Mouse (Mus musculus): ENCODE results near the gene Nrp1. TPM values are rescaled to one million over a fixed set of nuclear protein-coding genes. Genes with fewer than 3 reads are reported as not detected.
A peak's percentile ranks its signal among the peaks of the same experiment; 100 is the strongest.

Nrp1 gene
- total and polyA plus RNA-seq, 3 experiments: 7.3 to 14.7 (median 11.9) TPM

DNA sequence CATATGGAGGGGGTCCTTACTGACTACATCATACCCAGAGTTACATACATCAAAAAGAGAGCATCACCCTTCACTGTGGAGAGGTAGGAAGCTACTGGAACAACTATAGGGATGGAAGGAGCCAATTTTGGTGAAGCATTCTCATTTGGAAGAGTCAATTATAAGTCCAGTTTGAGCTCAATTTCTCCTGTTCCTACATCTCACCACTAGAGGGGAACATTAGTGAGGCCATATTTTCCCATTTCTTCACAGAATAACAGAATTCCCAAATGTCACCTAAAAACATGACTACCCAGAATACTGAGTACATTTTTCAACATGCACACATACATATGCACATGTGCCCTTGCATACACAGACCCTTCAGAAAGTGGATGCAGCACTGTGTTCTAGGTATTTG lies 152.6 kb downstream of the Nrp1 start:
- no peak for DNase-seq (ENCODE audit: extremely low read depth)
- Histone ChIP-seq H3K27ac (ENCODE audit: insufficient read depth, low read depth) (no peak overlapping the region), H3K4me2 (ENCODE audit: insufficient read depth, low read depth, poor library complexity, severe bottlenecking) (no peak overlapping the region), H3K36me3 (replicated peaks in 1 of 2; ENCODE audit: control insufficient read depth in 1 of 2, insufficient read depth in 1 of 2, low read length in 1 of 2) (no peaks in the 10 kb centered on the region), H3K4me1 (ENCODE audit: control insufficient read depth in 1 of 2, insufficient read depth in 2 of 2) (peaks cover 12 to 27% of the 10 kb centered on the region in 2 experiments), H3K9me3 (replicated peaks; ENCODE audit: low read length) (no peaks in the 10 kb centered on the region), H3K27me3 (replicated peaks) (no peaks in the 10 kb centered on the region), H3K9ac (ENCODE audit: insufficient read depth, low read depth) (no peak overlapping the region), H3K79me2 (replicated peaks; ENCODE audit: control insufficient read depth, extremely low read depth, insufficient read depth, poor library complexity, severe bottlenecking) (no peaks in the 10 kb centered on the region), H3K4me3 (replicated peaks in 1 of 3; ENCODE audit: low read depth in 2 of 3, low read length in 2 of 3, poor library complexity in 1 of 3) (no peak overlapping the region)
- dilution Hi-C loops (cut with MboI; ENCODE audit: extremely low pct_ligation_motif_present, extremely low pct_unique_long_range_greater_than_20kb, low sequenced_read_pairs) (no loop called here), in situ Hi-C loops (cut with MboI; ENCODE audit: low pct_ligation_motif_present, low pct_unique_long_range_greater_than_20kb, low sequenced_read_pairs) (loop anchor here (10.0 to 25.0 kb wide), 2 partner anchors 144 to 1324 kb away; no protein-coding TSS in a partner anchor)
- TF ChIP-seq CTCF (conservative IDR thresholded peaks at IDR 0.05 in 1 of 2, IDR thresholded peaks at IDR 0.05 in 1 of 2; ENCODE audit: low read depth in 2 of 2, low read length in 2 of 2): peak in 1 of 2 experiments; percentile 47; a peak in 2 of 4 replicates
- peak; percentile 13; the same call in 1 of the 2 replicates for TF ChIP-seq SMC3 (IDR thresholded peaks at IDR 0.05; ENCODE audit: low read depth, low read length)
- no peak for TF ChIP-seq ZNF384 (IDR thresholded peaks at IDR 0.05; ENCODE audit: low read depth, low read length)
- no peak for TF ChIP-seq POLR2A (IDR thresholded peaks at IDR 0.05; ENCODE audit: low read depth, low read length)
- peak; percentile 27 for TF ChIP-seq RAD21 (IDR thresholded peaks at IDR 0.05; ENCODE audit: low read depth, low read length)

DNA sequence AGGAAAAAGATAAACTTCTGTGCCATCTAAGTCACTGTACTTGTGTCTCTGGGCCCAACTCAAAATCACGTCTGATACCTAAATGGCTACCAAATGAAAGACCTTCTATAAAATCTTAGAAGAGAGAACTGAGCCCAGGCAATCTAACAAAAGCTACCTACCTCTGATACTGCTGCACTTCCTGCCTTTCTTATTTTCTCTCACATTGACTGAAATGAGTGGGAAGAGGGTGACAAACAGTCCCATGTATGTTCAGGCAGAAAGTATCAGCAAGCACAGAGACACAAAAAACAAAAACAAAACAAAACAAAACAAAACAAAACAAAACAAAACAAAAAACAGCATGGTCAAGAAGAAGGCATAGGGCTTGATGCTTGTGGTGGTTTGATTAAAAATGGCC lies 153.3 kb downstream of the Nrp1 start:
- in situ Hi-C loops (cut with MboI; ENCODE audit: low pct_ligation_motif_present, low pct_unique_long_range_greater_than_20kb, low sequenced_read_pairs): loop anchor here (10.0 to 25.0 kb wide), 2 partner anchors 143 to 1324 kb away; no protein-coding TSS in a partner anchor
- H3K27ac ChIP-seq (ENCODE audit: insufficient read depth, low read depth): no peak overlapping the region
- no peak overlapping the region for H3K4me2 ChIP-seq (ENCODE audit: insufficient read depth, low read depth, poor library complexity, severe bottlenecking)
- H3K79me2 ChIP-seq (replicated peaks; ENCODE audit: control insufficient read depth, extremely low read depth, insufficient read depth, poor library complexity, severe bottlenecking): no peaks in the 10 kb centered on the region
- no peaks in the 10 kb centered on the region for H3K9me3 ChIP-seq (replicated peaks; ENCODE audit: low read length)
- dilution Hi-C loops (cut with MboI; ENCODE audit: extremely low pct_ligation_motif_present, extremely low pct_unique_long_range_greater_than_20kb, low sequenced_read_pairs): no loop called here
- H3K4me1 ChIP-seq (ENCODE audit: control insufficient read depth in 1 of 2, insufficient read depth in 2 of 2): peaks cover 12 to 24% of the 10 kb centered on the region in 2 experiments
- no peak for DNase-seq (ENCODE audit: extremely low read depth)
- TF ChIP-seq UBTF (IDR thresholded peaks at IDR 0.05; ENCODE audit: low read depth, low read length) (no peak), ZC3H11A (IDR thresholded peaks at IDR 0.05; ENCODE audit: low read depth, low read length) (no peak), HCFC1 (IDR thresholded peaks at IDR 0.05; ENCODE audit: low read depth, low read length) (no peak), ETS1 (conservative IDR thresholded peaks at IDR 0.05; ENCODE audit: low read depth, low read length) (no peak), NRF1 (IDR thresholded peaks at IDR 0.05; ENCODE audit: low read depth, low read length) (no peak), USF2 (conservative IDR thresholded peaks at IDR 0.05; ENCODE audit: low read depth, low read length) (no peak), CTCF (conservative IDR thresholded peaks at IDR 0.05 in 1 of 2, IDR thresholded peaks at IDR 0.05 in 1 of 2; ENCODE audit: low read depth in 2 of 2, low read length in 2 of 2) (no peak), IRF4 (IDR thresholded peaks at IDR 0.05; ENCODE audit: low read depth, low read length) (no peak), ZNF384 (IDR thresholded peaks at IDR 0.05; ENCODE audit: low read depth, low read length) (no peak), NELFE (IDR thresholded peaks at IDR 0.05; ENCODE audit: low read depth, low read length) (no peak), POLR2A (IDR thresholded peaks at IDR 0.05; ENCODE audit: low read depth, low read length) (no peak), BHLHE40 (IDR thresholded peaks at IDR 0.05; ENCODE audit: low read depth, low read length) (no peak)
- H3K9ac ChIP-seq (ENCODE audit: insufficient read depth, low read depth): no peak overlapping the region
- H3K36me3 ChIP-seq (replicated peaks in 1 of 2; ENCODE audit: control insufficient read depth in 1 of 2, insufficient read depth in 1 of 2, low read length in 1 of 2): no peaks in the 10 kb centered on the region
- H3K4me3 ChIP-seq (replicated peaks in 1 of 3; ENCODE audit: low read depth in 2 of 3, low read length in 2 of 3, poor library complexity in 1 of 3): no peak overlapping the region
- H3K27me3 ChIP-seq (replicated peaks): no peaks in the 10 kb centered on the region

Measured in CH12.LX (cell line).